Mouse (Mus musculus): ENCODE measurements around the gene Lhfpl2. TPM values are rescaled to one million over a fixed set of nuclear protein-coding genes. Genes with fewer than 3 reads are reported as not detected.
A peak's percentile ranks its signal among the peaks of the same experiment; 100 is the strongest.

Lhfpl2 gene
- polyA plus RNA-seq, 1 experiment from 2014 or later = 18.5 TPM

- H3K9ac ChIP-seq (ENCODE audit: low read depth, low read length) = peak overlapping the region; percentile 61; the same call in 1 of the 2 replicates
- H3K36me3 ChIP-seq (ENCODE audit: control insufficient read depth, insufficient read depth, low read length) = no peaks in the 10 kb centered on the region
- WGBS (ENCODE audit: insufficient replicate concordance) = 18% methylated on average over 16 of the region's 16 CpGs
- ATAC-seq (replicated peaks; ENCODE audit: insufficient number of reproducible peaks, low FRiP score, low TSS enrichment) = no peak
- 0 out of 2 replicates have a peak, but pooled peaks cover 3% of the 10 kb centered on the region for H3K27me3 ChIP-seq (ENCODE audit: control insufficient read depth, insufficient read depth, low read length)
- no peak overlapping the region for H3K27ac ChIP-seq (ENCODE audit: low read depth, low read length)
- peak overlapping the region; percentile 45 for H3K4me3 ChIP-seq (ENCODE audit: low read depth, low read length)
- peak overlapping the region; percentile 80 for H3K4me2 ChIP-seq
- peaks cover 35% of the 10 kb centered on the region for H3K4me1 ChIP-seq (ENCODE audit: control insufficient read depth, insufficient read depth, low read length)
- no peaks in the 10 kb centered on the region for H3K9me3 ChIP-seq (replicated peaks; ENCODE audit: control insufficient read depth, low read length)
Measured at GRCm38 (mm10) chr13:94174577-94175279, 117.1 kb downstream of the Lhfpl2 start.

- Histone ChIP-seq H3K27ac (ENCODE audit: low read depth, low read length) (no peak overlapping the region), H3K9me3 (replicated peaks; ENCODE audit: control insufficient read depth, low read length) (no peaks in the 10 kb centered on the region), H3K27me3 (ENCODE audit: control insufficient read depth, insufficient read depth, low read length) (0 out of 2 replicates have a peak, but pooled peaks cover 3% of the 10 kb centered on the region), H3K36me3 (ENCODE audit: control insufficient read depth, insufficient read depth, low read length) (no peaks in the 10 kb centered on the region), H3K4me2 (peak overlapping the region; percentile 80; the same call in 1 of the 2 replicates), H3K9ac (ENCODE audit: low read depth, low read length) (no peak overlapping the region), H3K4me3 (ENCODE audit: low read depth, low read length) (no peak overlapping the region), H3K4me1 (ENCODE audit: control insufficient read depth, insufficient read depth, low read length) (peaks cover 35% of the 10 kb centered on the region)
- 36% methylated on average over 6 of the region's 6 CpGs for WGBS (ENCODE audit: insufficient replicate concordance)
- ATAC-seq (replicated peaks; ENCODE audit: insufficient number of reproducible peaks, low FRiP score, low TSS enrichment) = no peak
Measured at GRCm38 (mm10) chr13:94175379-94176050, 117.9 kb downstream of the Lhfpl2 start.

GRCm38 (mm10) chr13:94177148-94177547 lies 119.6 kb downstream of the Lhfpl2 start:
- 50% methylated on average over 7 of the region's 7 CpGs for WGBS (ENCODE audit: insufficient replicate concordance)
- no peak for ATAC-seq (replicated peaks; ENCODE audit: insufficient number of reproducible peaks, low FRiP score, low TSS enrichment)
- no peak overlapping the region for H3K4me3 ChIP-seq (ENCODE audit: low read depth, low read length)
- no peak overlapping the region for H3K9ac ChIP-seq (ENCODE audit: low read depth, low read length)
- peaks cover 22% of the 10 kb centered on the region for H3K4me1 ChIP-seq (ENCODE audit: control insufficient read depth, insufficient read depth, low read length)
- H3K36me3 ChIP-seq (ENCODE audit: control insufficient read depth, insufficient read depth, low read length) = no peaks in the 10 kb centered on the region
- H3K4me2 ChIP-seq = no peak overlapping the region
- no peak overlapping the region for H3K27ac ChIP-seq (ENCODE audit: low read depth, low read length)
- H3K27me3 ChIP-seq (ENCODE audit: control insufficient read depth, insufficient read depth, low read length) = 0 out of 2 replicates have a peak, but pooled peaks cover 3% of the 10 kb centered on the region
- no peaks in the 10 kb centered on the region for H3K9me3 ChIP-seq (replicated peaks; ENCODE audit: control insufficient read depth, low read length)

DNA sequence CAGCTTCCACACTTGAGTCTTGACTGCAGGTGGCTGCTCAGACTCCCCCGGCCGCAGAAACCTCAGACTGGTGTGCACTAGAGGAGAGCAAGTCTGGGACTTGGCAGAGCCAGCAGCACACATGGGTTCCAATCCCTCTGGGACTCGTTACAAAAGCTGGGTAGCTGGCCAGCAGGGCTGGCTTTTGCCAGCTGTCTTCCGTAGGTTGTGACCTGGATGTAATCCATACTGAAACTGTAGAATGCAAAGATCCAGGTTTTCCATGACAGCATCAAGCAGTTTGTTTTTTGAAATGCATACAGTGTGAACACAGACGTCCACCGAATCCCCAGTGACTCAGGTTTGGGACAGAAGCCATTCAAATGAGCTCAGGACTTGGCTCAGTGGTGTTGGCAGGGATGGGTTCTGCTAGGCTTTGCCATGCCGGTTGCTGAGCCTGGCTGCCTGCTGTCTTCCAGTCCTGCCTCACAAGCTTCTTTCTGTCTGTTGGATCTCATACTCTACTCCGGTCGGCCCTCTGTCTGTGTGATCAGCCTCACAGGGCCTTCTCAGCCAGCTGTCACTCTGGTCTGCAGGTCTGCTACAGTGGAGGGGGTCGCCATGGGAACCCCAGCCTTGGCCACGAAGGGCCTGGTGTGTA lies 120.9 kb downstream of the Lhfpl2 start:
- whole genome bisulfite sequencing (ENCODE audit: insufficient replicate concordance) = 72% methylated on average over 11 of the region's 11 CpGs
- Histone ChIP-seq H3K27me3 (ENCODE audit: control insufficient read depth, insufficient read depth, low read length) (0 out of 2 replicates have a peak, but pooled peaks cover 3% of the 10 kb centered on the region), H3K4me3 (ENCODE audit: low read depth, low read length) (no peak overlapping the region), H3K4me2 (no peak overlapping the region), H3K4me1 (ENCODE audit: control insufficient read depth, insufficient read depth, low read length) (peaks cover 15% of the 10 kb centered on the region), H3K9ac (ENCODE audit: low read depth, low read length) (no peak overlapping the region), H3K9me3 (replicated peaks; ENCODE audit: control insufficient read depth, low read length) (no peaks in the 10 kb centered on the region), H3K27ac (ENCODE audit: low read depth, low read length) (no peak overlapping the region), H3K36me3 (ENCODE audit: control insufficient read depth, insufficient read depth, low read length) (no peaks in the 10 kb centered on the region)
- no peak for ATAC-seq (replicated peaks; ENCODE audit: insufficient number of reproducible peaks, low FRiP score, low TSS enrichment)

GRCm38 (mm10) chr13:94180477-94181420 lies 123.2 kb downstream of the Lhfpl2 start:
- H3K36me3 ChIP-seq (ENCODE audit: control insufficient read depth, insufficient read depth, low read length) = no peaks in the 10 kb centered on the region
- no peaks in the 10 kb centered on the region for H3K9me3 ChIP-seq (replicated peaks; ENCODE audit: control insufficient read depth, low read length)
- H3K4me3 ChIP-seq (ENCODE audit: low read depth, low read length) = no peak overlapping the region
- no peak overlapping the region for H3K4me2 ChIP-seq
- peaks cover 6% of the 10 kb centered on the region for H3K4me1 ChIP-seq (ENCODE audit: control insufficient read depth, insufficient read depth, low read length)
- H3K9ac ChIP-seq (ENCODE audit: low read depth, low read length) = no peak overlapping the region
- no peak for ATAC-seq (replicated peaks; ENCODE audit: insufficient number of reproducible peaks, low FRiP score, low TSS enrichment)
- WGBS (ENCODE audit: insufficient replicate concordance) = 74% methylated on average over 5 of the region's 5 CpGs
- H3K27me3 ChIP-seq (ENCODE audit: control insufficient read depth, insufficient read depth, low read length) = no peaks in the 10 kb centered on the region
- H3K27ac ChIP-seq (ENCODE audit: low read depth, low read length) = no peak overlapping the region

DNA sequence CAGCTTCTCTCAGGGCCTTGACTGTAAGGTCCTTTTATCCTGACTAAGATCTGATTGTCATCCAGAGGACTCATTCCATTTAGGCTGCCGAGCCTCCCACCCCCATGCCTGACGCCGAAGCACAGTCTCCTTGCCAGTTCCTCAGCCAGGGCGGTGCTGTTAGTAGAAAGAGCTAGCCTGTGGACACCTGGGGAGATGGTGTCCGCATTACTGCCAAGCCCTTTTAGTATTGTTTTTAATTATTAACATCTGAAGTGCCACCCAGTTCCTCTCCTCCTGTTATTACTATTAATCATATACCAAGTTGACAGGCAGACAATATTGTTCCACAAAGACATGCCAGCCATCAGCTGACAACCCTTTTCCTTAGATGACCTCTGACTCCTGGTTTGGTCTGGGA lies 124.4 kb downstream of the Lhfpl2 start:
- H3K27me3 ChIP-seq (ENCODE audit: control insufficient read depth, insufficient read depth, low read length) = no peaks in the 10 kb centered on the region
- no peaks in the 10 kb centered on the region for H3K9me3 ChIP-seq (replicated peaks; ENCODE audit: control insufficient read depth, low read length)
- H3K4me1 ChIP-seq (ENCODE audit: control insufficient read depth, insufficient read depth, low read length) = peaks cover 7% of the 10 kb centered on the region
- H3K36me3 ChIP-seq (ENCODE audit: control insufficient read depth, insufficient read depth, low read length) = no peaks in the 10 kb centered on the region
- H3K4me3 ChIP-seq (ENCODE audit: low read depth, low read length) = no peak overlapping the region
- H3K4me2 ChIP-seq = no peak overlapping the region
- WGBS (ENCODE audit: insufficient replicate concordance) = 78% methylated on average over 5 of the region's 5 CpGs
- no peak overlapping the region for H3K27ac ChIP-seq (ENCODE audit: low read depth, low read length)
- no peak overlapping the region for H3K9ac ChIP-seq (ENCODE audit: low read depth, low read length)
- ATAC-seq (replicated peaks; ENCODE audit: insufficient number of reproducible peaks, low FRiP score, low TSS enrichment) = no peak

DNA sequence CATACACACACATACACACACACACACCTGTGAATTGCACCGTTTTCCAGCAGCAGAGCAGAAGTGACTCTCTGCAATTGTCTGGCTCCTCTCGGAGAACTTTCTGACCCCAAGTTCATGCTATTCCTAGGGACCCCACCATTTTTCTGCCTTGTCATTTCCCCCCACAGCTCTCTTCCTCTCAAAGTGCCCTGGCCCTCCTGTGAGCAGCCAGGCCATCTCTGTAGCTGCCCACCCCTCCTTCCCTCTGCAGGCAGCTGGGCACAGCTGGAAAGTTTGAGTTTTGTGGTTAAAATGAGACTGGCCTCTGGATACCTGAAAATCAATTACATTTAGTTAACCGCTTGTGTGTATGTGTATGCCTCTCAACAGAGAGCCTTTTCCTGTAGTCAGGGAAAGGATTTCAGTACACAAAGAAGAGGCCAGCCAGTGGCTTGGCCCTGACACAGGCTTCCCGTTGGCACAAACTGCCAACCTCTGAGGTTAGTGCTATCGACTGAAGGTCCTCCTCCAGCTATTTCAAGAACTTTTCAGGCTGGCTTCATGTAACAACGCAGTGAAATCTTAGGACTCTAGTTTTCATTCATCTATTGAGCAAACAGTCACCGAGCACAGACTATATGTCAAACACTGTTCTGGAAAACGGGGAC lies 125.9 kb downstream of the Lhfpl2 start:
- Histone ChIP-seq H3K36me3 (ENCODE audit: control insufficient read depth, insufficient read depth, low read length) (no peaks in the 10 kb centered on the region), H3K9me3 (replicated peaks; ENCODE audit: control insufficient read depth, low read length) (no peaks in the 10 kb centered on the region), H3K27me3 (ENCODE audit: control insufficient read depth, insufficient read depth, low read length) (no peaks in the 10 kb centered on the region), H3K4me3 (ENCODE audit: low read depth, low read length) (no peak overlapping the region), H3K9ac (ENCODE audit: low read depth, low read length) (no peak overlapping the region), H3K4me2 (no peak overlapping the region), H3K27ac (ENCODE audit: low read depth, low read length) (no peak overlapping the region), H3K4me1 (ENCODE audit: control insufficient read depth, insufficient read depth, low read length) (peaks cover 8% of the 10 kb centered on the region)
- ATAC-seq (replicated peaks; ENCODE audit: insufficient number of reproducible peaks, low FRiP score, low TSS enrichment) = no peak
- WGBS (ENCODE audit: insufficient replicate concordance) = 83% methylated on average over 8 of the region's 8 CpGs
